Mouse (Mus musculus): ENCODE data around the gene Scamp3.
A peak's percentile ranks its signal among the peaks of the same experiment; 100 is the strongest.

Scamp3 gene

GRCm38 (mm10) chr3:89163643-89164245 is 13.5 kb upstream of the Scamp3 start:
- no peak for DNase-seq (ENCODE audit: low spot score)

- peak; percentile 95 for DNase-seq (ENCODE audit: low spot score)
Observed at GRCm38 (mm10) chr3:89164506-89165267, 12.6 kb upstream of the Scamp3 start, which contains the start of gene Clk2. Gene Clk2, plus strand, starts transcription at chr3:89164795.

DNA sequence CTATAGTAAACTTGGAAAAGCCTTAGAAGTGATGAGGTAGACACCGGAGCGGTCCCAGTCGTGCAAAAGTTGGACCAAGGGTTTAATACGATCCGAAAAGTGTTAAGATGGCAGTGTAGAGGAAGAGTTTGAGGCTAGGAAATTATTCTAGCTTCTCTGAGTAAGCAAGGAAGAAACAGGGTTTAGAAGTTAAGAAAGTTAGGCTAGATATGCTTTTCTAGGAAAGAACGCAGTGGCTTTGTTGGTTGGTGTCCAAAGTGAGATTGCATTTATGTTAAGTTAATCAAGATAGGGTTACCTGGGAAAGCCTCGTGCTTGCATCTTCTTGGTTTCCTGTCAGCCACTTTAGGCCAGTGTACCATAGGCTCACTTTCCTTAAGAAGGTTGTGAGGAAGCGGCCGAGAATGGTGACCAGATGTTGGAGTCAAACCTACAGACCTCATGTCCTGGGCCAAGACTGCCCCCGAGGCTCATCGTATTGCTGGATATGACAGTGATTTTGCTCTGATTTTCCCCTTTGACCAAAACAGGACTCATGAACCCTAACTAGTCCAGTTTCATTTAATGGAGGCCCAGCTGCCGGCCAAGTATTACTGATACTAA is 11.9 kb upstream of the Scamp3 start:
- DNase-seq (ENCODE audit: low spot score), result no peak

- DNase-seq (ENCODE audit: low spot score), result no peak
Observed at GRCm38 (mm10) chr3:89166945-89167344, 10.3 kb upstream of the Scamp3 start.

DNA sequence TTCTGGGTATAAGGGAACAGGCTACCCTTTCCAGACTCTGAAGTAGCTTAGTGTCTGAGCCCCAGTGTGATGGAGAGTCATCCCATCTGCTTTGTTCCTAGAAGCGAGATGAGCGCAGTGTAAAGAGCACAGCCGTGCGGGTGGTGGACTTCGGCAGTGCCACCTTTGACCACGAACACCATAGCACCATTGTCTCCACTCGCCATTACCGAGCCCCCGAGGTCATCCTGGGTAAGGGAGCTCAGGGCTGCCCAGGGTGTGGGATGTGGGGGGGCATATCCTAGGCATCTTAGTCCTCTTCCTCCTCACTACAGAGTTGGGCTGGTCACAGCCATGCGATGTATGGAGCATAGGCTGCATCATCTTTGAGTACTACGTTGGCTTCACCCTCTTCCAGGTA is 2.4 kb upstream of the Scamp3 start:
- DNase-seq (ENCODE audit: low spot score), result no peak

DNA sequence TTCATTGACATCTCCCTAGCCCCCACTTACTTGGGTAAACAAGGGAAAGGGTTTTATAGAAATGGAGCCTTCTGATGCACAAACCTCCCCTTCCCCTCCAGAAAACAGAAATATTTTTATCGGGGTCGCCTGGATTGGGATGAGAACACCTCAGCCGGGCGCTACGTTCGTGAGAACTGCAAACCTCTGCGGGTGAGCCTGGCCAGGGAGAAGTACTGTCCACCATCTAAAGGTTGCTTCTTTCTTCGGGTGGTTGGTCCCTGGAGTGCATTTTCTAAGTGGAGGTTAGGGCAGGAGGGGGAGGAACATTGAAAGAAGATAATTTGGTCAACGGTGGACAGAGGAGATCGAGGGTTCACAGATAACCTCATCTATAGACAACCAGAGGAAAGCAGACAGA is 1.7 kb upstream of the Scamp3 start:
- no peak for DNase-seq (ENCODE audit: low spot score)

DNA sequence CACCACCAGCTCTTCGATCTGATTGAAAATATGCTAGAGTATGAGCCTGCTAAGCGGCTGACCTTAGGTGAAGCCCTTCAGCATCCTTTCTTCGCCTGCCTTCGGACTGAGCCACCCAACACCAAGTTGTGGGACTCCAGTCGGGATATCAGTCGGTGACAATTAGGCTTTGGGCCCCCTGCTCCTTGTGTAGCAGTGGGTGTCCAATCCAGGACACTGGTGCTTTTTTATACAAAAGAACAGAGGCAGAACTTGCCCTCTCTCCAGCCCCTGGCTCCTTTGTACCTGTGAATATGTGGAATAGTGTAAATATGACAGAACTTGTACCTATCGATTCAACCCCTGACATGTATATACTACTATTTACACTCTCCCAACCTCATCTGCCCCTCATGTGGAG is 852 bp upstream of the Scamp3 start:
- no peak for DNase-seq (ENCODE audit: low spot score)

- no peak for DNase-seq (ENCODE audit: low spot score)
Observed at GRCm38 (mm10) chr3:89178107-89178385, 773 bp downstream of the Scamp3 start.

DNA sequence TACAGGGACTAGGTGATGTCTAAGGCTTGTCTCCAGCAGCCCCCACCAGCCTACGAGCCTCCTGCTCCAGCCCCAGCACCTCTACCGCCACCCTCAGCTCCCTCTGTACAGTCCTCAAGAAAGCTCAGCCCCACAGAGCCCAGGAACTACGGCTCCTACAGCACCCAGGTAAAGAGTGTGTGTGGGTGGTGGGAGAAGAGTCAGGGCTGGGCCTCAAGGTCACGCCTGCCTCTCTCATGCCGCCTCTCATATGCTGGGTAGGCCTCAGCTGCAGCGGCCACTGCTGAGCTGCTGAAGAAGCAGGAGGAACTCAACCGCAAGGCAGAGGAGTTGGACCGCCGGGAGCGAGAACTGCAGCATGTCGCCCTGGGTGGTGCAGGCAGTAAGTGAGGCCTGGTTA is 1.8 kb downstream of the Scamp3 start:
- no peak for DNase-seq (ENCODE audit: low spot score)

DNA sequence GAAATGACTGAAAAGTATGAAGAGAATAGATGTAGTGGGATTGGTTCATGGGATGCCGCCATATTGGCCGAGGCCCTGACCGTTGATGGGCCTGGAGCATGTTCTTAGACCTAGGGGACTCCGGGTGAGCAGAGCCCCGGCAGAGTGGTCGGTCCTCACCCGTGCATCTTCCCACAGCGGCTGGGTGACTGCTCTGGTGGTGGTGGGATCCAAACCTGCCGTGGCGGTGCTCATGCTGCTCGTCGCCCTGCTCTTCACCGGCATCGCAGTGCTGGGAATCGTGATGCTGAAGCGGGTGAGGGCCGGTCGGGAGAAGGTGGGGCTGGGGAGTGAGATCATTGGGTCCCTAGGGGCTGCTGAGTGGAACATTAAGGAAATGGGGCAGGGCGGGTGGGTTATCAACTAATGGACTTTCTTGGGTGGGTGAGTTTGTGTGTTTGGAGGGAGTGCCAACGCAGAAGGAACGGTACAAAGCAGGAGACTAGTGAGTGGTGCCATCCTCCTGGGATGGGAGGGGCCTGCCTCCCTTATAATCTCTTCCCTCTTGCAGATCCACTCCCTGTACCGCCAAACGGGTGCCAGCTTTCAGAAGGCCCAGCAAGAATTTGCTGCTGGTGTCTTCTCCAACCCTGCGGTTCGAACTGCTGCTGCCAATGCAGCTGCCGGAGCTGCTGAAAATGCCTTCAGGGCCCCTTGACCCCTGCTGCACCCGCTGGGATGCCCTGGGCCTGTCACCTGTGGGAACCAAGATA is 4.7 kb downstream of the Scamp3 start:
- no peak for DNase-seq (ENCODE audit: low spot score)

GRCm38 (mm10) chr3:89182531-89183057 is 5.3 kb downstream of the Scamp3 start:
- DNase-seq (ENCODE audit: low spot score), result no peak

- peak; percentile 84 for DNase-seq (ENCODE audit: low spot score)
Observed at GRCm38 (mm10) chr3:89183058-89183958, 6.0 kb downstream of the Scamp3 start, which contains the start of gene Fam189b. Gene Fam189b, plus strand, starts transcription at chr3:89183143.

DNA sequence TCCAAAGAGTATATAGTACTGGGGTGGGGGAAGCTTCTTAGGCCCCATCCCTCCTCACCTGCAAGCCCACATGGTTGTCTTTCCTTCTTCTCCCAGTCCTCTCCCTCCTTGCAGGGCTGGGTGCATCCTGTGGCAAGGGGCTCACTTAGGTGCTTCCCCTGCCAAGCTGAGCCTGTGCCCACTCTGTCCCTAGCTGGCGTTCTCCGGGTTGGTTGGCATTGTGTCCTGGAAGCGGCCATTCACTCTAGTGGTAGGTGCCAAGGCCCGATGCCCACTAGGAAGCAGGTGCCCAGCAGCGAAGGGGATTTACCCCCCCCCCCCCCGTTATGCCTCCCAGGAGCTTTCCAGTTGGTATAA is 6.7 kb downstream of the Scamp3 start:
- DNase-seq (ENCODE audit: low spot score), result no peak

GRCm38 (mm10) chr3:89187197-89187596 is 9.9 kb downstream of the Scamp3 start:
- DNase-seq (ENCODE audit: low spot score), result no peak

DNA sequence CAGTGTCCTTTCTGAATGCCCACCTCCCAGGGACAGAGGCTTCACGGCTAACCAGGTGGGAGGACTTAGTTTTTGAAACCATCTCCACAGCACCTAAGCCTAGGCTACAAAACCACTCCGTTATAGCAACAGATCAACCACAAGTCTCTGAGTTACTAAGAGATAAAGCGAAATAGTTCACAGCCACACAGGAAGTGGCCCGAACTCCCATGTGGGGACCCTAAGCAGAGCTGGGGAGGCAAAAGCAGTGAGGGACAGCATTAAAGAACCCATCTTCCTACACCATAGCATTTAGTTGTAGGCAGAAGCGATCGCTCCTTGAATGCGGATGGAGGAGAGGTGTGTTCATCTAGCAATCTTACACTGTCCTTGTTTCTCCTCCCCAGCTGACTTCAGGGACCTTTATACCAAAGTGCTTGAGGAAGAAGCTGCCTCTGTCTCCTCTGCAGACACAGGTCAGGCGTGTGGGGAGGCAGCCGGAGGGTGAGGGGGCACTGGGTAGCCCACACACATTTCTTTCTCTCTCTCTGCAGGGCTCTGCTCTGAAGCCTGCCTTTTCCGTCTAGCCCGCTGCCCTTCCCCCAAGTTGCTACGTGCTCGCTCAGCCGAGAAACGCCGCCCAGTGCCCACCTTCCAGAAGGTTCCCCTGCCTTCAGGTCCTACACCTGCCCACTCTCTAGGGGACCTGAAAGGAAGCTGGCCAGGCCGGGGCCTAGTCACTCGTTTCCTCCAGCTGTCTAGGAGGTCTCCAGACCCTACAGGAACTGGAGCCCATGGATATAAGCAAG is 10.6 kb downstream of the Scamp3 start:
- DNase-seq (ENCODE audit: low spot score), result no peak

DNA sequence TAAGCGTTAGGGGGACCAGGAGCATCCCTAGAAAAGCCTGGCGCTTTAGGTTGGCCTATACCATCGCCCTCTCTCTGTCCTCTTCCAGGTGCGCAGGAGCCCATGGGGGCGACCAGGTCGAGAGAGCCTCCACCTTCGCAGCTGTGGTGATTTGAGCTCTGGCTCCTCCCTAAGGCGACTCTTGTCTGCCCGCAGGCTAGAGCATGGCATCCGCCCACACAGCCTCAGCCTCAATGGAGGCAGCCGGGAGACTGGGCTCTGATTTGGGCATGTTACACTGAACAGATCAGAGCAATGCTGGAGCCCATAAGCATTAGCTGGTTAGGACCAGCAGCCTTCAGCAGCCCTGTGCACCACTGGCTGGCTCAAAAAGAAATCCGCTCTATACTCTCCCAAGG is 11.2 kb downstream of the Scamp3 start:
- DNase-seq (ENCODE audit: low spot score), result no peak

DNA sequence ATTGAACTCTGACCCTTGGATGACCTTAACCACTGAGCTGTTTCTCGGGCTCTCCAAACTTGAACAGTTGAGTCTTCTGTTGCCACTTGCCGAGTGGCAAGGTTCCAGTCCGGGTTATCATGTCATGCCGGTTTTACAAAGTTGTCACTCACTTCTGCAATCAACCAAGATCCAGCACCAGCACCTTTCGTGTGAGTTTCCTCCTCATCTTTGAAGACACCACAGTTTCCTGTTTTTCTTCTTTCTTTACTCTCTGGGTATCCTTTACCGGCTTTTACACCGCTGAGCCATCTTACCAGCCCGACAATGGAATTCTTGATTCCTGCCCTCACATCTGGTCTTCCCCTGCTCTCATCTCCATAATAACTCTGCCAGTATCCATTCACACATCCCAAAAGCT is 13.2 kb downstream of the Scamp3 start:
- DNase-seq (ENCODE audit: low spot score), result no peak

DNA sequence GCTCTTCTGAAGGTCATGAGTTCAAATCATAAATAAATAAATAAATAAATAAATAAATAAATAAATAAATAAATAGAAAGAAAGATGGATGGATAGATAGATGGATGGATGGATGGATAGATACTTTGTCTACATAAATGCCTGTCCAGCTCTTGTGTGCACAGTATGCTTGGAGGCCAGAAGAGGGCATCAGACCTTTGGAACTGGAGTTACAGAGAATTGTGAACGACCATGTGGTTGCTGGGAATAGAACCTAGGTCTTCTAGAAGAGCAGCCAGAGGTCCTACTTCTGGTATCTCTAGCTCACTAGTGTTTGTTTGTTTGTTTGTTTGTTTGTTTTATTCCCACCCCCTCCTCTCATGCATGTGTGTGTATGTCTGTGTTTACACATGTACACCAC is 16.1 kb downstream of the Scamp3 start:
- no peak for DNase-seq (ENCODE audit: low spot score)

- no peak for DNase-seq (ENCODE audit: low spot score)
Observed at GRCm38 (mm10) chr3:89193853-89194252, 16.6 kb downstream of the Scamp3 start.

DNA sequence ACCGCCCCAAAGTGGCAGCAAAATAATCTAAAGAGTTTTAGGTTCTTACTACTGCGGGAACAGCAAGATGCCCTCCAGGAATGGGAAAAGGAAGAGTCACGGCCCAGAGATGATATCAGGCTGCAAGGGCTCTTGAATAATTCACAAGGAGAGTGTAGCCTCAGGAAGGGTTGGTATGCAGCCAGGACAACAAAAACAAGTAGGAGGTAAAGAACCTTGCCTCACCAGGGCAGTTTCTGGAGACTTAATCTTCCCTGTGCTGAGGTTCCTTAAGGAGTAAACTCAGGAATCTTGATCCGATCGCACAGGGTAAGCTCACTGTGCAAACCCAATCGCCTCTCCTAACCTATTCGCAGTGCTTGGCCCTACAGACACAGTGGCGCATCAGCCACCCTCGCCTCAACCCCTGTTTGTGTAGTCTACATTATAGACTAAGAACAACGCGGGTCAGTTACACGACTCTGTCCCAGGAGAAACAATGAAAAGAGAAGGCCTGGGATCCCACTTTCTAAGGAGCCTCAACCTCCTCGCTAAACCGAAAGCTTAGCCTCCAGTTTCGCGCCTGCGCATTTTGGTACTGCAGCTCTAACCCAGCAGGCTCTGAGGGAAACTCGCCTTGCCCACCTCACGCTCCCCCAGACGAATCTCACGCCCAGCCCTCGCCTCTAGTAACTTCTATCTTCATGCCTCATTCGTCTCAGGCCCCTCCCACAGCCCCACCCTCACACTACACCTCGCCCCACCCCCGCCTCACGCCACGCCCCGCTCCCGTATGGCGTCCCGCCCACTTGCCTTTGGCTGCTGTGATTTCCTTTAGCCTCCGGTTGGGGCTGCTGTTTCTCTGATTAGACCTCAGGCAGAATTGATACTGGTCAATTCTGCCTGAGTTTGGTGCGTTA is 19.0 kb downstream of the Scamp3 start:
- peak; percentile 91 for DNase-seq (ENCODE audit: low spot score)
